ENCODE assay signal across 30 mouse cellular contexts in genomic region chr3:142350513-142350912, GRCm38 (mm10). TPM values are rescaled to one million over a fixed set of nuclear protein-coding genes. Genes with fewer than 3 reads are reported as not detected.
DNase-seq lines count a peak whose midpoint lies in the region; ATAC-seq and TF ChIP-seq lines count a peak whose summit lies in the region.
"Had no signal": no experiment of that assay in that cellular context is flagged by ENCODE, and none has a peak within 500 bp of the region (broad histone marks: within the 10 kb centered on the region; RNA-seq: fewer than 3 reads in every experiment).

No protein-coding gene starts in this region.

- H3K9me3 ChIP-seq in embryonic facial prominence, embryonic 11.5 days (replicated peaks; ENCODE audit: control insufficient read depth, low read length): no peaks in the 10 kb centered on the region
- H3K9me3 ChIP-seq in embryonic facial prominence, embryonic 10.5 days: no peaks in the 10 kb centered on the region
- no peaks in the 10 kb centered on the region for H3K9me3 ChIP-seq in lung, embryonic 15.5 days
- H3K9me3 ChIP-seq: embryonic facial prominence, embryonic 15.5 days; heart, embryonic 13.5 days; hindbrain, embryonic 10.5 days; intestine, embryonic 15.5 days; limb, embryonic 15.5 days; liver, embryonic 13.5 days; stomach, embryonic 15.5 days had no signal

- TF ChIP-seq CTCF in cerebellum, adult 2 months (IDR thresholded peaks at IDR 0.05; ENCODE audit: borderline replicate concordance, insufficient read depth, low read depth, low read length): no peak

- H3K4me2 ChIP-seq in embryonic facial prominence, embryonic 11.5 days (ENCODE audit: low read depth, low read length): no peak overlapping the region
- no peak overlapping the region for H3K4me2 ChIP-seq in lung, embryonic 15.5 days
- H3K4me2 ChIP-seq: embryonic facial prominence, embryonic 15.5 days; forebrain, embryonic 13.5 days; heart, embryonic 13.5 days; intestine, embryonic 15.5 days; limb, embryonic 15.5 days; liver, embryonic 13.5 days; midbrain, embryonic 11.5 days; stomach, embryonic 15.5 days had no signal

- peak; percentile 66 for DNase-seq in embryonic facial prominence, embryonic 11.5 days (ENCODE audit: low spot score)
- DNase-seq in embryonic facial prominence, embryonic 10.5 days (ENCODE audit: low spot score): no peak
- no peak for DNase-seq in lung, adult 18-20 months
- peak; percentile 60 for DNase-seq in hindlimb bud, embryonic 11.5 days (ENCODE audit: extremely low spot score, low read depth, low spot score)
- no peak for DNase-seq in left cerebral cortex, postnatal 10 days (ENCODE audit: extremely low spot score in 1 of 2, low spot score in 2 of 2)
- DNase-seq in cerebellum, adult 2 months: no peak
- DNase-seq: adrenal gland, adult 2 months; cerebellum, adult 8-10 months; cerebellum, postnatal 25 days; gastrocnemius, postnatal 36 days; heart, postnatal 10 days; kidney, adult 8-10 months; kidney, postnatal 14 days; layer of hippocampus, adult 9-11 months; liver, embryonic 13.5 days; lung, adult 2 months; lung, postnatal 36 days; right cerebral cortex, postnatal 25 days; thymus, postnatal 14 days had no signal

- no peak for TF ChIP-seq POLR2A in cerebellum, adult 2 months (IDR thresholded peaks at IDR 0.05; ENCODE audit: borderline replicate concordance, insufficient read depth, low read length)

- intact Hi-C loops in left cerebral cortex, postnatal 10 days (cut with DNase I): no loop called here

- H3K4me1 ChIP-seq in embryonic facial prominence, embryonic 11.5 days (ENCODE audit: control insufficient read depth, insufficient read depth, low read length): no peaks in the 10 kb centered on the region
- peaks cover 18% of the 10 kb centered on the region for H3K4me1 ChIP-seq in embryonic facial prominence, embryonic 10.5 days
- peaks cover 8% of the 10 kb centered on the region; the same call in 1 of the 2 replicates for H3K4me1 ChIP-seq in lung, embryonic 15.5 days
- no peaks in the 10 kb centered on the region for H3K4me1 ChIP-seq in cerebellum, adult 2 months (ENCODE audit: control insufficient read depth, insufficient read depth, low read length)
- H3K4me1 ChIP-seq: forebrain, embryonic 13.5 days; intestine, embryonic 15.5 days; liver, embryonic 13.5 days; stomach, embryonic 15.5 days had no signal

- no peak overlapping the region for H3K4me3 ChIP-seq in embryonic facial prominence, embryonic 11.5 days (ENCODE audit: low read depth, low read length)
- no peak overlapping the region for H3K4me3 ChIP-seq in embryonic facial prominence, embryonic 10.5 days
- no peak overlapping the region for H3K4me3 ChIP-seq in lung, embryonic 15.5 days
- H3K4me3 ChIP-seq in cerebellum, adult 2 months (replicated peaks; ENCODE audit: insufficient read depth, low read depth, low read length): no peak overlapping the region
- H3K4me3 ChIP-seq: embryonic facial prominence, embryonic 15.5 days; forebrain, embryonic 13.5 days; heart, embryonic 13.5 days; hindbrain, embryonic 10.5 days; intestine, embryonic 15.5 days; limb, embryonic 15.5 days; liver, embryonic 13.5 days; stomach, embryonic 15.5 days had no signal

- no peak overlapping the region for H3K9ac ChIP-seq in embryonic facial prominence, embryonic 11.5 days (replicated peaks; ENCODE audit: low read length)
- no peak overlapping the region for H3K9ac ChIP-seq in lung, embryonic 15.5 days
- H3K9ac ChIP-seq: embryonic facial prominence, embryonic 15.5 days; forebrain, embryonic 13.5 days; heart, embryonic 13.5 days; intestine, embryonic 15.5 days; limb, embryonic 15.5 days; liver, embryonic 13.5 days; stomach, embryonic 15.5 days had no signal

- H3K27me3 ChIP-seq in embryonic facial prominence, embryonic 11.5 days (ENCODE audit: control insufficient read depth, insufficient read depth, low read length): no peaks in the 10 kb centered on the region
- no peaks in the 10 kb centered on the region for H3K27me3 ChIP-seq in embryonic facial prominence, embryonic 10.5 days (replicated peaks; ENCODE audit: low read depth, poor library complexity, severe bottlenecking)
- no peaks in the 10 kb centered on the region for H3K27me3 ChIP-seq in lung, embryonic 15.5 days
- H3K27me3 ChIP-seq in cerebellum, adult 2 months (ENCODE audit: control insufficient read depth, insufficient read depth, low read length): no peaks in the 10 kb centered on the region
- H3K27me3 ChIP-seq: embryonic facial prominence, embryonic 15.5 days; forebrain, embryonic 13.5 days; heart, embryonic 13.5 days; intestine, embryonic 15.5 days; liver, embryonic 13.5 days; stomach, embryonic 15.5 days had no signal

- no peak for ATAC-seq in embryonic facial prominence, embryonic 11.5 days (replicated peaks; ENCODE audit: insufficient number of reproducible peaks, low FRiP score, low TSS enrichment, low read depth)
- ATAC-seq in lung, embryonic 15.5 days (ENCODE audit: borderline replicate concordance, extremely low read depth, low FRiP score, low TSS enrichment): peak; percentile 39; the same call in 1 of the 2 replicates
- ATAC-seq: forebrain, embryonic 13.5 days; hindbrain, embryonic 16.5 days; intestine, embryonic 15.5 days; midbrain, embryonic 16.5 days had no signal

- H3K27ac ChIP-seq in embryonic facial prominence, embryonic 11.5 days (replicated peaks; ENCODE audit: low read depth, low read length): no peak overlapping the region
- H3K27ac ChIP-seq in embryonic facial prominence, embryonic 10.5 days (replicated peaks): no peak overlapping the region
- no peak overlapping the region for H3K27ac ChIP-seq in lung, embryonic 15.5 days
- no peak overlapping the region for H3K27ac ChIP-seq in cerebellum, adult 2 months (ENCODE audit: insufficient read depth, low read length)
- H3K27ac ChIP-seq: embryonic facial prominence, embryonic 15.5 days; forebrain, embryonic 13.5 days; hindbrain, embryonic 10.5 days; intestine, embryonic 15.5 days; limb, embryonic 15.5 days; liver, embryonic 13.5 days; stomach, embryonic 15.5 days had no signal

- WGBS in embryonic facial prominence, embryonic 11.5 days: 46% methylated on average over 3 of the region's 3 CpGs
- 59% methylated on average over 3 of the region's 3 CpGs for WGBS in embryonic facial prominence, embryonic 10.5 days
- 50% methylated on average over 3 of the region's 3 CpGs for WGBS in lung, embryonic 15.5 days
- 93% methylated on average over 3 of the region's 3 CpGs for WGBS in cerebellum, adult 2 months

- H3K36me3 ChIP-seq in embryonic facial prominence, embryonic 11.5 days (replicated peaks; ENCODE audit: control insufficient read depth, insufficient read depth, low read depth, low read length): no peaks in the 10 kb centered on the region
- H3K36me3 ChIP-seq in embryonic facial prominence, embryonic 10.5 days (replicated peaks): peaks cover 11% of the 10 kb centered on the region
- H3K36me3 ChIP-seq in lung, embryonic 15.5 days: no peaks in the 10 kb centered on the region
- H3K36me3 ChIP-seq: embryonic facial prominence, embryonic 15.5 days; intestine, embryonic 15.5 days; stomach, embryonic 15.5 days had no signal

RNA-seq across cellular contexts. Expression of gene Pdlim5, which starts 45.0 kb away (rescaled TPM):
- 19.6 TPM in 2 replicates for polyA plus RNA-seq in embryonic facial prominence, embryonic 11.5 days (2014; fragmentation: Nextera tagmentation; extraction: Ambion mirVana)
- polyA plus RNA-seq in embryonic facial prominence, embryonic 10.5 days (2016; fragmentation: Nextera tagmentation; extraction: Ambion mirVana): 17.2 and 18.2 TPM in 2 replicates
- polyA plus RNA-seq in lung, embryonic 15.5 days (2015; fragmentation: Nextera tagmentation; extraction: Ambion mirVana): 24.2 and 26.3 TPM in 2 replicates
- total RNA-seq in left cerebral cortex, postnatal 10 days (2021): 10 to 100 TPM; 18.4 to 18.9 TPM
- 15.7 and 16.8 TPM in 2 replicates for polyA plus RNA-seq in cerebellum, adult 2 months (2012; rRNA removed)

Comparison
In these comparisons a context has a peak if more than half of its experiments do, and no peak if none do; other contexts are left out.
1. DNase-seq: peak in embryonic facial prominence, embryonic 11.5 days (single experiment) and hindlimb bud, embryonic 11.5 days (single experiment); none in embryonic facial prominence, embryonic 10.5 days (single experiment), lung, adult 18-20 months (0 of 2), left cerebral cortex, postnatal 10 days (0 of 2) and cerebellum, adult 2 months (0 of 2).